Mouse (Mus musculus): ENCODE results near the gene 2310057M21Rik. TPM values are rescaled to one million over a fixed set of nuclear protein-coding genes. Genes with fewer than 3 reads are reported as not detected.

Gene 2310057M21Rik
- total and polyA plus RNA-seq, 3 experiments, result 16.7 to 33.0 TPM; not detected in 1

DNA sequence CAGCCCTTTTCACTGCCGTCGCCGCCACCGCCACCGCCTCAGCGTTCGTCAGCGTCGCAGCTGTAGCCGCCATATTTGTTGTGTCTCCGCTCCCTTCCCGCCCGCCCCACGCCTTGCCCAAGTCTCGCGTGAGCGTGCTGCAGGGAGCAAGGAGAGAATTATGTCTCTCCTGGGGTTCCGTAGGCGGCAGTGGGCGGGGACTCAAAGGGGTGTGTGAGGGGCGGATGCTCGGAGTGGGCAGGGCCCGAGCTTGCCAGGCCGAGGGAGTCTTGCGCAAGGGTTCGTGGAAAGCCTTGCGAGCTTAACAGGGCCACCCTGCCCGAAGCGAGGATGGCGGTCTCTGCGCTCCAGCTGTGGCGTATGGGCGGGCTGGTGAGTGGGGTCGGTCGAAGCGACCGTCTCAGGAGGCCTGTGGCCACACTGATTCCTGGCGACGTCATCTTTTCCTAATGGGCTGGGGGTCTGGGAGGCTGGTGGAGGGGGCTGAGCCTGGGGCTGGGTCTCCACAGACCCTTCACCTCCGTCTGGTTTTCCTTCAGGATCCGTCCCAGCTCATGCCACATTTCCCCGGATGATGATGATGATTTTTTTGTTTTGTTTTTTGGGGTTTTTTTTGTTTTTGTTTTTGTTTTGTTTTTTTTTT is 48.0 kb upstream of the 2310057M21Rik start, which contains the start of the genes Ikzf5 and Acadsb (continued):
- TF ChIP-seq TAL1 (IDR thresholded peaks at IDR 0.05; ENCODE audit: low read length), result no peak
- TF ChIP-seq MAX (IDR thresholded peaks at IDR 0.05; ENCODE audit: low read length), result no peak
- no peak for TF ChIP-seq TBP (IDR thresholded peaks at IDR 0.05; ENCODE audit: low read depth, low read length)
- peak; percentile 90 for TF ChIP-seq HCFC1 (IDR thresholded peaks at IDR 0.05; ENCODE audit: low read depth, low read length)
- TF ChIP-seq MAFK (IDR thresholded peaks at IDR 0.05; ENCODE audit: borderline replicate concordance, low read depth, low read length), result no peak
- TF ChIP-seq USF1 (IDR thresholded peaks at IDR 0.05; ENCODE audit: low read depth, low read length), result no peak
- TF ChIP-seq ELF1 (IDR thresholded peaks at IDR 0.05; ENCODE audit: low read depth, low read length), result 0 out of 2 replicates have a peak, but pooled peaks have one; percentile 50
- no peak for TF ChIP-seq CHD1 (IDR thresholded peaks at IDR 0.05; ENCODE audit: low read depth, low read length)
- TF ChIP-seq NELFE (IDR thresholded peaks at IDR 0.05; ENCODE audit: low read depth, low read length), result peak; percentile 60; the same call in 1 of the 2 replicates
- no peak for TF ChIP-seq SMC3 (IDR thresholded peaks at IDR 0.05; ENCODE audit: low read depth, low read length)
- TF ChIP-seq ZMIZ1 (IDR thresholded peaks at IDR 0.05; ENCODE audit: low read depth, low read length), result no peak
- peak; percentile 60; the same call in 1 of the 2 replicates for TF ChIP-seq NRF1 (IDR thresholded peaks at IDR 0.05; ENCODE audit: insufficient read depth, low read depth, low read length, poor library complexity, severe bottlenecking)
- peak; percentile 65; the same call in 1 of the 2 replicates for TF ChIP-seq MXI1 (IDR thresholded peaks at IDR 0.05; ENCODE audit: low read depth, low read length)

DNA sequence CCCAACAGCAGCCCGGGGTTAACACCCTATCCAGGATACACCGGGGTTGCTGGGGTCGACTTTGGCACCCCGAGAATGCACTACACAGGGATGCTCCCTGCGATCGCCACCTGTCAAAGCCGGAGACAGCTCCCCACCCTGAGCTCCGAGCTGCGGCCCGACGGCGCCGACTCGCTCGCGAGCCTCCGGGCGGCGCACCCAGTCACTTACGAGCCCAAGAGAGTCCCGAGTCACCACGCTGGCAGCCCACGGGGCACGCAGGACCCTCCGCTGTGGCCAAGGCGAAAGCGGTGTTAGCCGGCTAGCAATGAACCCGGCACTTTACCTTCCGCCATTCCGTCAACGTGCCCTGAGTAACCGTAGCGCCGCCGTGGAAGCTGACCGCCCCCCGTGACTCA is 47.4 kb upstream of the 2310057M21Rik start:
- Histone ChIP-seq H3K79me2 (ENCODE audit: control insufficient read depth, insufficient read depth, low read length, poor library complexity) (peaks cover 15% of the 10 kb centered on the region), H3K4me1 (ENCODE audit: control insufficient read depth in 1 of 2, insufficient read depth in 2 of 2, low read length in 2 of 2) (peaks cover 3 to 5% of the 10 kb centered on the region in 2 experiments), H3K9me3 (replicated peaks; ENCODE audit: insufficient read depth, low read length) (no peaks in the 10 kb centered on the region), H3K36me3 (ENCODE audit: control insufficient read depth in 1 of 2, insufficient read depth in 2 of 2, low read length in 2 of 2) (peaks cover 0 to 17% of the 10 kb centered on the region in 2 experiments; a peak in 2 of 4 replicates), H3K27ac (ENCODE audit: control insufficient read depth, low read depth, low read length) (peak overlapping the region; percentile 35; the same call in 1 of the 2 replicates), H3K9ac (ENCODE audit: control insufficient read depth, low read depth, low read length, poor library complexity, severe bottlenecking) (peak overlapping the region; percentile 89), H3K27me3 (ENCODE audit: control insufficient read depth in 1 of 2, insufficient read depth in 2 of 2, low read length in 2 of 2) (no peaks in the 10 kb centered on the region), H3K4me3 (ENCODE audit: control insufficient read depth in 1 of 2, insufficient read depth in 1 of 2, low read depth in 2 of 2, low read length in 2 of 2) (peak overlapping the region; percentile 70 to 75)
- DNase-seq (ENCODE audit: low read depth, low spot score), result peak; percentile 56
- no peak for TF ChIP-seq ZKSCAN1 (IDR thresholded peaks at IDR 0.05; ENCODE audit: low read depth, low read length)
- no peak for TF ChIP-seq ZC3H11A (IDR thresholded peaks at IDR 0.05; ENCODE audit: low read depth, low read length)
- TF ChIP-seq RAD21 (IDR thresholded peaks at IDR 0.05; ENCODE audit: low read depth, low read length), result no peak
- no peak for TF ChIP-seq CHD2 (IDR thresholded peaks at IDR 0.05; ENCODE audit: low read length)
- no peak for TF ChIP-seq RCOR1 (IDR thresholded peaks at IDR 0.05; ENCODE audit: low read depth, low read length)
- no peak for TF ChIP-seq GATA1 (IDR thresholded peaks at IDR 0.05; ENCODE audit: low read depth, low read length)
- TF ChIP-seq MAFK (IDR thresholded peaks at IDR 0.05; ENCODE audit: borderline replicate concordance, low read depth, low read length), result no peak
- TF ChIP-seq JUND (IDR thresholded peaks at IDR 0.05; ENCODE audit: low read depth, low read length), result no peak
- TF ChIP-seq ZMIZ1 (IDR thresholded peaks at IDR 0.05; ENCODE audit: low read depth, low read length), result no peak
- TF ChIP-seq MAX (IDR thresholded peaks at IDR 0.05; ENCODE audit: low read length), result no peak
- TF ChIP-seq NRF1 (IDR thresholded peaks at IDR 0.05; ENCODE audit: insufficient read depth, low read depth, low read length, poor library complexity, severe bottlenecking), result no peak
- no peak for TF ChIP-seq HCFC1 (IDR thresholded peaks at IDR 0.05; ENCODE audit: low read depth, low read length)
- no peak for TF ChIP-seq TCF12 (IDR thresholded peaks at IDR 0.05; ENCODE audit: low read depth, low read length)
- TF ChIP-seq MYC (IDR thresholded peaks at IDR 0.05; ENCODE audit: low read depth, low read length), result no peak
- TF ChIP-seq KAT2A (conservative IDR thresholded peaks at IDR 0.05; ENCODE audit: low read depth, low read length), result no peak
- no peak for TF ChIP-seq ETS1 (IDR thresholded peaks at IDR 0.05; ENCODE audit: low read depth, low read length)
- TF ChIP-seq UBTF (IDR thresholded peaks at IDR 0.05; ENCODE audit: borderline replicate concordance, insufficient read depth, low read depth, low read length), result no peak
- TF ChIP-seq NELFE (IDR thresholded peaks at IDR 0.05; ENCODE audit: low read depth, low read length), result no peak
- no peak for TF ChIP-seq E2F4 (IDR thresholded peaks at IDR 0.05; ENCODE audit: borderline replicate concordance, low read depth, low read length)
